1 mouse cellular context compared by ENCODE assay signal in the genomic region with DNA sequence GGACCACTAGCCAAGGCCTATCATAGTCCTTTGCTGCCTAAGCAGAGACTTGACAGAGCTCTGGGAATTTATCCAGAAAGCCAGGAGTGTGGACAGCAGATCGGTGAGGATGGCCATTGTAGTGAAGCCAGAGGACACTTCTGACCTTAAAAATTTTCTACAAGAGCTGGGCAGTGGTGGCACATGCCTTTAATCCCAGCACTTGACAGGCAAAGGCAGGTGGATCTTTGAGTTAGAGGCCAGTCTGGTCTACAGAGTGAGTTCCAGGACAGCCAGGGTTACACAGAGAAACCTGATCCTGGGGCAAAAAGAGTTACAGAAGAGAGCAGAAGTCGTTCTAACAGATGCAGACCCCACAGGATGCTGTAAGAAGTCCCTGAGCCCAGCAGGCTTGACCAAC.
TF ChIP-seq lines count a peak whose summit lies in the region.

No protein-coding gene starts in this region.

TF ChIP-seq in myocyte, 11 proteins besides CTCF, POLR2A, EP300 and RAD21:
- TF ChIP-seq POLR2AphosphoS2 (IDR thresholded peaks at IDR 0.05; ENCODE audit: insufficient read length, low read depth) (no peak), MYOD1 (IDR thresholded peaks at IDR 0.05; ENCODE audit: control insufficient read depth in 1 of 3, insufficient read length in 2 of 3, low read depth in 2 of 3) (peak; percentile 79 to 84 (median 83)), MYOG (IDR thresholded peaks at IDR 0.05; ENCODE audit: control insufficient read depth in 1 of 3, insufficient read depth in 1 of 3, insufficient read length in 2 of 3, low read depth in 2 of 3) (no peak), CEBPB (IDR thresholded peaks at IDR 0.05; ENCODE audit: insufficient read depth, poor library complexity, severe bottlenecking) (no peak)
